Mouse (Mus musculus): Measurements from ENCODE around the gene Sult6b1. TPM values are rescaled to one million over a fixed set of nuclear protein-coding genes. Genes with fewer than 3 reads are reported as not detected.

The Sult6b1 gene
- 0.87 TPM for polyA plus RNA-seq (2021)

- ChIA-PET CTCF (no interaction called here), POLR2A (no interaction called here)
- peaks cover 20% of the 10 kb centered on the region for H3K27me3 ChIP-seq
- in situ Hi-C loops (cut with MboI; ENCODE audit: low pct_unique_long_range_greater_than_20kb): no loop called here
- ATAC-seq (no peak), DNase-seq (ENCODE audit: low read depth, low spot score) (no peak)
- TF ChIP-seq CTCF (IDR thresholded peaks at IDR 0.05): no peak
Measured at GRCm38 (mm10) chr17:78906892-78907291, at the start of gene Sult6b1. TSS of gene Sult6b1 (minus strand) at chr17:78906992.

GRCm38 (mm10) chr17:78953240-78953639, 46.4 kb upstream of the Sult6b1 start:
- in situ Hi-C loops (cut with MboI; ENCODE audit: low pct_unique_long_range_greater_than_20kb): no loop called here
- DNase-seq (ENCODE audit: low read depth, low spot score) (no peak), ATAC-seq (no peak)
- no peak for TF ChIP-seq CTCF (IDR thresholded peaks at IDR 0.05)
- ChIA-PET CTCF (no interaction called here), POLR2A (no interaction called here)
- H3K27me3 ChIP-seq: no peaks in the 10 kb centered on the region

GRCm38 (mm10) chr17:78952070-78952469, 45.3 kb upstream of the Sult6b1 start:
- in situ Hi-C loops (cut with MboI; ENCODE audit: low pct_unique_long_range_greater_than_20kb): no loop called here
- TF ChIP-seq CTCF (IDR thresholded peaks at IDR 0.05): no peak
- ChIA-PET POLR2A (no interaction called here), CTCF (no interaction called here)
- H3K27me3 ChIP-seq: no peaks in the 10 kb centered on the region
- ATAC-seq: no peak
- DNase-seq (ENCODE audit: low read depth, low spot score): no peak

GRCm38 (mm10) chr17:78951225-78951624, 44.4 kb upstream of the Sult6b1 start:
- CTCF ChIA-PET: no interaction called here
- POLR2A ChIA-PET: no interaction called here
- no peak for ATAC-seq

GRCm38 (mm10) chr17:78942579-78942978, 35.8 kb upstream of the Sult6b1 start:
- in situ Hi-C loops (cut with MboI; ENCODE audit: low pct_unique_long_range_greater_than_20kb): no loop called here
- no peaks in the 10 kb centered on the region for H3K27me3 ChIP-seq
- CTCF ChIA-PET: interaction anchor here (1.5 kb wide), 1 partner anchor 24 kb away, joined by 4 read pairs; no protein-coding TSS in a partner anchor
- no peak for DNase-seq (ENCODE audit: low read depth, low spot score)
- POLR2A ChIA-PET: no interaction called here
- TF ChIP-seq CTCF (IDR thresholded peaks at IDR 0.05): no peak
- no peak for ATAC-seq

More at GRCm38 (mm10) chr17:78951225-78951624, 44.4 kb upstream of the Sult6b1 start:
- in situ Hi-C loops (cut with MboI; ENCODE audit: low pct_unique_long_range_greater_than_20kb): no loop called here
- H3K27me3 ChIP-seq: no peaks in the 10 kb centered on the region
- no peak for TF ChIP-seq CTCF (IDR thresholded peaks at IDR 0.05)
- DNase-seq (ENCODE audit: low read depth, low spot score): no peak

- no peaks in the 10 kb centered on the region for H3K27me3 ChIP-seq
- POLR2A ChIA-PET: interaction anchor here (0.5 kb wide), 1 partner anchor 10 kb away, joined by 4 read pairs; no protein-coding TSS in a partner anchor
- no peak for TF ChIP-seq CTCF (IDR thresholded peaks at IDR 0.05)
- ATAC-seq (no peak), DNase-seq (ENCODE audit: low read depth, low spot score) (no peak)
- in situ Hi-C loops (cut with MboI; ENCODE audit: low pct_unique_long_range_greater_than_20kb): no loop called here
- CTCF ChIA-PET: interaction anchor here (0.7 kb wide), 1 partner anchor 21 kb away, joined by 3 read pairs; no protein-coding TSS in a partner anchor
Measured at GRCm38 (mm10) chr17:78938927-78939326, 32.1 kb upstream of the Sult6b1 start.

- no peaks in the 10 kb centered on the region for H3K27me3 ChIP-seq
- no peak for TF ChIP-seq CTCF (IDR thresholded peaks at IDR 0.05)
- DNase-seq (ENCODE audit: low read depth, low spot score) (no peak), ATAC-seq (peak; percentile 70)
- CTCF ChIA-PET: no interaction called here
- in situ Hi-C loops (cut with MboI; ENCODE audit: low pct_unique_long_range_greater_than_20kb): no loop called here
- POLR2A ChIA-PET: interaction anchor here (1.1 kb wide), 1 partner anchor 9 kb away, joined by 3 read pairs; no protein-coding TSS in a partner anchor
Measured at GRCm38 (mm10) chr17:78937229-78937853, 30.5 kb upstream of the Sult6b1 start.

- CTCF ChIA-PET: no interaction called here
- POLR2A ChIA-PET: interaction anchor here (1.1 kb wide), 1 partner anchor 8 kb away, joined by 3 read pairs; no protein-coding TSS in a partner anchor
- ATAC-seq: peak; percentile 89
- no peak for TF ChIP-seq CTCF (IDR thresholded peaks at IDR 0.05)
- in situ Hi-C loops (cut with MboI; ENCODE audit: low pct_unique_long_range_greater_than_20kb): no loop called here
- DNase-seq (ENCODE audit: low read depth, low spot score): peak; percentile 58
- no peaks in the 10 kb centered on the region for H3K27me3 ChIP-seq
Measured at GRCm38 (mm10) chr17:78936466-78937228, 29.9 kb upstream of the Sult6b1 start, which contains the start of the genes Cebpz and Ndufaf7. TSS of gene Cebpz (minus strand) at chr17:78937066. TSS of gene Ndufaf7 (plus strand) at chr17:78937136.

GRCm38 (mm10) chr17:78935857-78936256, 29.1 kb upstream of the Sult6b1 start:
- H3K27me3 ChIP-seq: no peaks in the 10 kb centered on the region
- DNase-seq (ENCODE audit: low read depth, low spot score): no peak
- TF ChIP-seq CTCF (IDR thresholded peaks at IDR 0.05): no peak
- POLR2A ChIA-PET: no interaction called here
- CTCF ChIA-PET: no interaction called here
- in situ Hi-C loops (cut with MboI; ENCODE audit: low pct_unique_long_range_greater_than_20kb): no loop called here
- no peak for ATAC-seq

- ChIA-PET POLR2A (no interaction called here), CTCF (interaction anchor here (0.7 to 1.9 kb wide), 4 partner anchors 18 to 26 kb away, joined by 3 to 8 read pairs (median 4); no protein-coding TSS in a partner anchor)
- ATAC-seq: no peak
- H3K27me3 ChIP-seq: no peaks in the 10 kb centered on the region
- TF ChIP-seq CTCF (IDR thresholded peaks at IDR 0.05): no peak
- DNase-seq (ENCODE audit: low read depth, low spot score): no peak
- in situ Hi-C loops (cut with MboI; ENCODE audit: low pct_unique_long_range_greater_than_20kb): no loop called here
Measured at GRCm38 (mm10) chr17:78917696-78918095, 10.9 kb upstream of the Sult6b1 start.

- ChIA-PET POLR2A (no interaction called here), CTCF (interaction anchor here (1.9 kb wide), 1 partner anchor 22 kb away, joined by 8 read pairs; no protein-coding TSS in a partner anchor)
- in situ Hi-C loops (cut with MboI; ENCODE audit: low pct_unique_long_range_greater_than_20kb): no loop called here
- H3K27me3 ChIP-seq: no peaks in the 10 kb centered on the region
- TF ChIP-seq CTCF (IDR thresholded peaks at IDR 0.05): no peak
- peak; percentile 16 for ATAC-seq
- no peak for DNase-seq (ENCODE audit: low read depth, low spot score)
Measured at GRCm38 (mm10) chr17:78916899-78917298, 10.1 kb upstream of the Sult6b1 start.
